Mouse (Mus musculus) neural tube, embryonic 14.5 days (tissue): ENCODE measurements at regions not wholly inside any gene's neighbourhood (a gene's known extent, or its start where the extent isn't known, plus 50 kb on each side); places are given as distances from the start of the nearest gene placed in this dataset.

Experiments
- ATAC-seq: fragments of 200-750 bp; cut with Nextera tagmentation; 2 replicates; pipeline ENCODE4 v1.8.0; 2017; ENCODE audit warnings: low read depth, mild to moderate bottlenecking, moderate TSS enrichment, moderate library complexity
- H3K27ac ChIP-seq: fragments of 300-500 bp; sonication (generic); 2 replicates; pipeline ENCODE4 v1.5.1; 2014; ENCODE audit warnings: low read depth, mild to moderate bottlenecking, control low read depth, low read length, moderate library complexity, mixed read lengths
- H3K27me3 ChIP-seq: fragments of 300-500 bp; sonication (generic); 2 replicates; pipeline ENCODE4 v1.6.1; 2014; ENCODE audit warnings: low read length; ENCODE audit not compliant: control insufficient read depth, insufficient read depth
- H3K36me3 ChIP-seq: fragments of 300-500 bp; sonication (generic); 2 replicates; pipeline ENCODE4 v1.6.1; 2014; ENCODE audit warnings: low read length, mixed read lengths; ENCODE audit not compliant: control insufficient read depth, insufficient read depth
- H3K4me1 ChIP-seq: fragments of 300-500 bp; sonication (generic); 2 replicates; pipeline ENCODE4 v1.6.1; 2014; ENCODE audit warnings: low read length; ENCODE audit not compliant: control insufficient read depth, insufficient read depth
- H3K4me2 ChIP-seq: fragments of 300-500 bp; sonication (generic); 2 replicates; pipeline ENCODE4 v1.6.1; 2014; ENCODE audit warnings: mild to moderate bottlenecking, low read depth, low read length, control low read depth
- H3K4me3 ChIP-seq: fragments of 300-500 bp; sonication (generic); 2 replicates; pipeline ENCODE4 v1.5.1; 2014; ENCODE audit warnings: low read depth, low read length, control low read depth, mixed read lengths
- H3K9ac ChIP-seq: fragments of 300-500 bp; sonication (generic); replicated peaks from 2 replicates; pipeline ENCODE4 v1.6.1; 2014; ENCODE audit warnings: low read depth, mild to moderate bottlenecking, control low read depth, low read length, mixed read lengths
- H3K9me3 ChIP-seq: fragments of 300-500 bp; sonication (generic); 2 replicates; pipeline ENCODE4 v1.6.1; 2016; ENCODE audit warnings: low read length; ENCODE audit not compliant: control insufficient read depth
- WGBS: fragments of 180-500 bp; shearing (Covaris S2); extraction: QIAGEN DNeasy Blood & Tissue Kit; methylation state at CpG from one replicate; pipeline ENCODE4 v1.1.7; 2014; 5-methylcytosine and 5-hydroxymethylcytosine counted together

GRCm38 (mm10) chr10:16574568-16574967 lies 1148.5 kb upstream of the Cited2 start:
- ATAC-seq, result no peak
- 95% methylated on average over 1 of the region's 1 CpGs for WGBS

DNA sequence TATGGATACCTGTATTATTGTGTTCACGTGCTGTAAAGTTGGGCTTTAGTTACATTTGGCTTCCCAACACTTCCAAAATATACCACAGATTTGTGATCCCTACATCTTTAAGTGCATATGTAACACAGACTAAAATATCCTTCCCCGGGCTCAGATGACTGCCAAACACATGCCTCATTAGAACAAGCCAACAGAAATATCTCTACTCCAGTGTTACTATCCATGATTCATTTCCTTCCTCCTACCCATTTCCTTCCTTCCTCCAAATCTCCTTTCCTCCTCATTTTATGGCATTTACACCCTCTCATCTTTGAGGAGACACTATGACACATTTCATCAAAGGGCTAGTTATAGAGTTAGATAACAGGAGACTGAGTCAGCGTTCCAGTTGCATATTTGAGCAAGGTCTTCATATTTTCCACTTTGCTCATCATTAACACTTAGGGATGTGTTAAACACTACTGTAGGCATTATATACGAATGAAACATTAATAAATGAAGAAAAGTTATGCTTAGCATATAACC lies 1144.4 kb upstream of the Cited2 start:
- ATAC-seq, result no peak
- Histone ChIP-seq H3K36me3 (no peaks in the 10 kb centered on the region), H3K27me3 (no peaks in the 10 kb centered on the region), H3K9me3 (no peaks in the 10 kb centered on the region), H3K4me1 (no peaks in the 10 kb centered on the region), H3K9ac (no peak overlapping the region), H3K4me3 (no peak overlapping the region), H3K27ac (no peak overlapping the region), H3K4me2 (no peak overlapping the region)
- 85% methylated on average over 4 of the region's 4 CpGs for WGBS

More at GRCm38 (mm10) chr10:16574568-16574967, 1148.5 kb upstream of the Cited2 start:
- no peaks in the 10 kb centered on the region for H3K27me3 ChIP-seq
- H3K4me1 ChIP-seq, result no peaks in the 10 kb centered on the region
- no peak overlapping the region for H3K4me2 ChIP-seq
- H3K9me3 ChIP-seq, result no peaks in the 10 kb centered on the region
- no peak overlapping the region for H3K27ac ChIP-seq
- no peak overlapping the region for H3K9ac ChIP-seq
- no peak overlapping the region for H3K4me3 ChIP-seq
- H3K36me3 ChIP-seq, result no peaks in the 10 kb centered on the region

DNA sequence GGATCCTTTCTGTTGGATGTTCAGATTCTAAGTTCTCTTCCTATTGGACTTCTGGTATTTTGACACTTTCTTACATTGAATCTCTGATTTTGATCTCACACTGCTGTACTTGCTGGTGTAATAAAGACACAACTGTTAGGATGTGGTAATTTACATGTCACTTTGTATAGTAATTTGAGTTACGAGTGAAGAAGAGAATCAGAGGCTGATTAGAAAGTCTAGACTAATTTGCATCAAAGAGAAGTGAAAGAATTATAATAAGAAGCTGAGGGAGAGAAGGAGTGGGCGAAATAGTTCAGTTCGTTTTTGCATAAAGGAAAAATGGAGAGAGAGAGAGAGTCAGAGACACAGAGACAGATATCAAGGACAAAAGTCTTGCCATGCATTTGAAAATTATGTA lies 1142.8 kb upstream of the Cited2 start:
- Histone ChIP-seq H3K27ac (no peak overlapping the region), H3K4me1 (no peaks in the 10 kb centered on the region), H3K36me3 (no peaks in the 10 kb centered on the region), H3K9me3 (no peaks in the 10 kb centered on the region), H3K4me2 (no peak overlapping the region), H3K4me3 (no peak overlapping the region), H3K27me3 (no peaks in the 10 kb centered on the region), H3K9ac (no peak overlapping the region)
- no peak for ATAC-seq
- WGBS, result 83% methylated on average over 3 of the region's 3 CpGs

GRCm38 (mm10) chr10:16588833-16589232 lies 1134.2 kb upstream of the Cited2 start:
- WGBS, result 89% methylated on average over 2 of the region's 2 CpGs
- H3K4me2 ChIP-seq, result no peak overlapping the region

GRCm38 (mm10) chr10:16589399-16589798 lies 1133.6 kb upstream of the Cited2 start:
- no peak overlapping the region for H3K9ac ChIP-seq
- H3K4me1 ChIP-seq, result no peaks in the 10 kb centered on the region
- 69% methylated on average over 3 of the region's 3 CpGs for WGBS
- no peak overlapping the region for H3K4me2 ChIP-seq
- H3K27me3 ChIP-seq, result no peaks in the 10 kb centered on the region
- no peaks in the 10 kb centered on the region for H3K36me3 ChIP-seq
- H3K27ac ChIP-seq, result no peak overlapping the region
- H3K4me3 ChIP-seq, result no peak overlapping the region
- no peaks in the 10 kb centered on the region for H3K9me3 ChIP-seq
- no peak for ATAC-seq

More at GRCm38 (mm10) chr10:16588833-16589232, 1134.2 kb upstream of the Cited2 start:
- H3K4me3 ChIP-seq, result no peak overlapping the region
- no peaks in the 10 kb centered on the region for H3K9me3 ChIP-seq
- H3K4me1 ChIP-seq, result no peaks in the 10 kb centered on the region
- H3K27ac ChIP-seq, result no peak overlapping the region
- no peaks in the 10 kb centered on the region for H3K27me3 ChIP-seq
- no peak for ATAC-seq
- H3K9ac ChIP-seq, result no peak overlapping the region
- H3K36me3 ChIP-seq, result no peaks in the 10 kb centered on the region

DNA sequence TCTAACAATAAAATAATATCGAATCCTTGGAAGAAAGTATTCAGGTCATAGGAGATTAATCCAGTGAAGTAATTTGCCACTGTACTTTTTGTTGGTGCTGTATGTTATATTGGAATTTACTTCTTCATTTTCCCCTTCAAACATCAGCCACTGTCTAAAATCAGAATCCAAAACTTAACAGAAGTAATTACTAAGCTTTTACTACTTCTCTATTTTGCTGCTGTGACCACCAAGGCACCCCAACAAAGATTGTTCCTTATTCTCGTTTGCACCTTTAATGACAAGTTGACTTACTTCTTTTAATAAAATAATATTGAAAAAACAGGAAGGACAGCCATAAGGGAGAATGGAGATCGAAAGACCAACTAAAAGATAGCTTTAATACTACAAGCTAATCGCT lies 1130.1 kb upstream of the Cited2 start:
- no peak for ATAC-seq
- WGBS, result 94% methylated on average over 4 of the region's 4 CpGs

GRCm38 (mm10) chr10:16600041-16600440 lies 1123.0 kb upstream of the Cited2 start:
- no peaks in the 10 kb centered on the region for H3K9me3 ChIP-seq
- WGBS, result 92% methylated on average over 1 of the region's 1 CpGs
- H3K4me2 ChIP-seq, result no peak overlapping the region
- no peak overlapping the region for H3K27ac ChIP-seq
- H3K9ac ChIP-seq, result no peak overlapping the region
- ATAC-seq, result no peak
- H3K4me3 ChIP-seq, result no peak overlapping the region
- H3K4me1 ChIP-seq, result no peaks in the 10 kb centered on the region
- no peaks in the 10 kb centered on the region for H3K27me3 ChIP-seq
- no peaks in the 10 kb centered on the region for H3K36me3 ChIP-seq

More for the DNA sequence above, 1130.1 kb upstream of the Cited2 start:
- Histone ChIP-seq H3K36me3 (no peaks in the 10 kb centered on the region), H3K4me3 (no peak overlapping the region), H3K27me3 (no peaks in the 10 kb centered on the region), H3K4me1 (no peaks in the 10 kb centered on the region), H3K9me3 (no peaks in the 10 kb centered on the region), H3K4me2 (no peak overlapping the region), H3K27ac (no peak overlapping the region), H3K9ac (no peak overlapping the region)

GRCm38 (mm10) chr10:16600551-16601224 lies 1122.3 kb upstream of the Cited2 start:
- no peaks in the 10 kb centered on the region for H3K9me3 ChIP-seq
- no peak overlapping the region for H3K9ac ChIP-seq
- H3K4me3 ChIP-seq, result no peak overlapping the region
- H3K4me2 ChIP-seq, result no peak overlapping the region
- no peak overlapping the region for H3K27ac ChIP-seq
- H3K4me1 ChIP-seq, result no peaks in the 10 kb centered on the region
- H3K27me3 ChIP-seq, result no peaks in the 10 kb centered on the region
- ATAC-seq, result no peak
- no peaks in the 10 kb centered on the region for H3K36me3 ChIP-seq
- 91% methylated on average over 10 of the region's 10 CpGs for WGBS

- no peaks in the 10 kb centered on the region for H3K9me3 ChIP-seq
- no peak overlapping the region for H3K4me2 ChIP-seq
- 78% methylated on average over 1 of the region's 1 CpGs for WGBS
- H3K9ac ChIP-seq, result no peak overlapping the region
- H3K27ac ChIP-seq, result no peak overlapping the region
- no peak for ATAC-seq
- H3K36me3 ChIP-seq, result no peaks in the 10 kb centered on the region
- no peaks in the 10 kb centered on the region for H3K4me1 ChIP-seq
- H3K27me3 ChIP-seq, result no peaks in the 10 kb centered on the region
- no peak overlapping the region for H3K4me3 ChIP-seq
Measured at GRCm38 (mm10) chr10:16601225-16601595, 1121.8 kb upstream of the Cited2 start.
